Mouse (Mus musculus): Measurements from ENCODE around the gene Zfand2b.

DNA sequence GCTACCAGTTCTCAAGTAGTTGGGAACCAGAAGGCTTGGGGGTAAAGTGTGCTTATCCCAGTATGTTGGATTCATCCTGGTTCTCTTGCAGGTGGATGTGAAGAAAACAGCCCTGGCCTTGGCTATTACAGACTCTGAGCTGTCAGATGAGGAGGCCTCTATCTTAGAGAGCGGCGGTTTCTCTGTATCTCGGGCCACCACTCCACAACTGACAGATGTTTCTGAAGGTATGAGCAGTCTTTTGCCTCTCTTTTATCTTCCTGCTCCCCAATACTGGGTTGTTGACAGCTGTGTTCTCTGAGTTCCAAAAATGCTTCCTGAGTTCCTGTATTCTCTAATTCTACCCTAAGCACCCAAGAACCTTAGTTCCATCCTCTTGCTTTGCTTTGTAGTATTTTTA, 22.9 kb upstream of the Zfand2b start:
- TF ChIP-seq POLR2A (IDR thresholded peaks at IDR 0.05; ENCODE audit: low read depth, low read length) = no peak
- TF ChIP-seq CTCF (IDR thresholded peaks at IDR 0.05; ENCODE audit: borderline replicate concordance, insufficient read depth, low read length) = no peak
